In genomic region chr12:85101001-85101400, GRCm38 (mm10) we compare ENCODE assay signal across 20 mouse cellular contexts. TPM values are rescaled to one million over a fixed set of nuclear protein-coding genes. Genes with fewer than 3 reads are reported as not detected.
DNase-seq lines count a peak whose midpoint lies in the region; ATAC-seq and TF ChIP-seq lines count a peak whose summit lies in the region.
"Had no signal": no experiment of that assay in that cellular context is flagged by ENCODE, and none has a peak within 500 bp of the region (broad histone marks: within the 10 kb centered on the region; RNA-seq: fewer than 3 reads in every experiment).

No protein-coding gene starts in this region.

- no peak for TF ChIP-seq CTCF in kidney, postnatal 0 days (IDR thresholded peaks at IDR 0.05; ENCODE audit: low read depth)

- DNase-seq in forebrain, embryonic 14.5 days (ENCODE audit: low spot score), result no peak
- DNase-seq in kidney, postnatal 0 days (ENCODE audit: low spot score), result peak; percentile 36
- DNase-seq in embryonic facial prominence, embryonic 14.5 days (ENCODE audit: low spot score), result peak; percentile 53
- peak; percentile 60 for DNase-seq in midbrain, embryonic 14.5 days
- no peak for DNase-seq in left cerebral cortex, adult 11 months (ENCODE audit: low spot score)
- no peak for DNase-seq in layer of hippocampus, adult 9-10 months (ENCODE audit: low spot score)
- DNase-seq: adrenal gland, adult 2 months; cerebellum, postnatal 14 days; gastrocnemius, postnatal 36 days; heart, postnatal 10 days; layer of hippocampus, postnatal 36 days; left cerebral cortex, postnatal 4 days; right cerebral cortex, adult 18-20 months; thymus, postnatal 36 days had no signal

- no peak overlapping the region for H3K4me2 ChIP-seq in forebrain, embryonic 14.5 days (ENCODE audit: low read length)
- H3K4me2 ChIP-seq in forebrain, embryonic 12.5 days, result no peak overlapping the region
- H3K4me2 ChIP-seq in kidney, postnatal 0 days (ENCODE audit: low read length), result peak overlapping the region; percentile 21; the same call in 1 of the 2 replicates
- no peak overlapping the region for H3K4me2 ChIP-seq in kidney, embryonic 16.5 days (replicated peaks; ENCODE audit: low read depth, low read length)
- no peak overlapping the region for H3K4me2 ChIP-seq in embryonic facial prominence, embryonic 14.5 days (ENCODE audit: low read depth, low read length)
- H3K4me2 ChIP-seq in midbrain, embryonic 14.5 days (ENCODE audit: low read length), result no peak overlapping the region
- H3K4me2 ChIP-seq: liver, embryonic 12.5 days; lung, embryonic 15.5 days had no signal

- ATAC-seq in forebrain, embryonic 14.5 days, result no peak
- no peak for ATAC-seq in forebrain, embryonic 12.5 days (ENCODE audit: low FRiP score)
- ATAC-seq in kidney, postnatal 0 days (replicated peaks; ENCODE audit: low FRiP score, low read depth), result no peak
- ATAC-seq in kidney, embryonic 16.5 days (ENCODE audit: low FRiP score, low TSS enrichment), result no peak
- peak; percentile 60; the same call in 1 of the 2 replicates for ATAC-seq in embryonic facial prominence, embryonic 14.5 days (ENCODE audit: low read depth)
- ATAC-seq in midbrain, embryonic 14.5 days (ENCODE audit: low FRiP score, low TSS enrichment), result no peak
- ATAC-seq: inflammation-experienced regulatory T-cells, adult 6 months; liver, embryonic 12.5 days had no signal

- H3K4me1 ChIP-seq in forebrain, embryonic 14.5 days (ENCODE audit: control insufficient read depth, insufficient read depth, low read length), result no peaks in the 10 kb centered on the region
- H3K4me1 ChIP-seq in forebrain, embryonic 12.5 days, result no peaks in the 10 kb centered on the region
- no peaks in the 10 kb centered on the region; the same call in 1 of the 2 replicates for H3K4me1 ChIP-seq in kidney, postnatal 0 days (replicated peaks; ENCODE audit: insufficient read depth, low read length)
- H3K4me1 ChIP-seq in kidney, embryonic 16.5 days (ENCODE audit: insufficient read depth, low read length), result no peaks in the 10 kb centered on the region
- H3K4me1 ChIP-seq in embryonic facial prominence, embryonic 14.5 days (ENCODE audit: control insufficient read depth, insufficient read depth, low read length), result no peaks in the 10 kb centered on the region; the same call in 1 of the 2 replicates
- no peaks in the 10 kb centered on the region for H3K4me1 ChIP-seq in midbrain, embryonic 14.5 days (ENCODE audit: control insufficient read depth, insufficient read depth, low read length)
- H3K4me1 ChIP-seq: lung, embryonic 15.5 days had no signal

- H3K27me3 ChIP-seq in forebrain, embryonic 14.5 days (replicated peaks; ENCODE audit: control insufficient read depth, insufficient read depth, low read length), result no peaks in the 10 kb centered on the region
- no peaks in the 10 kb centered on the region for H3K27me3 ChIP-seq in forebrain, embryonic 12.5 days
- no peaks in the 10 kb centered on the region for H3K27me3 ChIP-seq in kidney, postnatal 0 days (ENCODE audit: insufficient read depth, low read length)
- H3K27me3 ChIP-seq in kidney, embryonic 16.5 days (ENCODE audit: insufficient read depth, low read length), result no peaks in the 10 kb centered on the region
- no peaks in the 10 kb centered on the region for H3K27me3 ChIP-seq in embryonic facial prominence, embryonic 14.5 days (replicated peaks; ENCODE audit: control insufficient read depth, insufficient read depth, low read length)
- H3K27me3 ChIP-seq in midbrain, embryonic 14.5 days (ENCODE audit: control insufficient read depth, insufficient read depth, low read length), result no peaks in the 10 kb centered on the region
- H3K27me3 ChIP-seq: liver, embryonic 12.5 days; lung, embryonic 15.5 days had no signal

- no peak overlapping the region for H3K27ac ChIP-seq in forebrain, embryonic 14.5 days (ENCODE audit: low read depth, low read length)
- no peak overlapping the region for H3K27ac ChIP-seq in forebrain, embryonic 12.5 days
- no peak overlapping the region for H3K27ac ChIP-seq in kidney, postnatal 0 days
- H3K27ac ChIP-seq in kidney, embryonic 16.5 days (ENCODE audit: low read length), result no peak overlapping the region
- H3K27ac ChIP-seq in embryonic facial prominence, embryonic 14.5 days (replicated peaks; ENCODE audit: low read depth, low read length), result no peak overlapping the region
- H3K27ac ChIP-seq in midbrain, embryonic 14.5 days (replicated peaks; ENCODE audit: low read depth, low read length), result no peak overlapping the region
- H3K27ac ChIP-seq: liver, embryonic 12.5 days; lung, embryonic 15.5 days had no signal

- no peaks in the 10 kb centered on the region for H3K9me3 ChIP-seq in forebrain, embryonic 14.5 days (replicated peaks; ENCODE audit: control insufficient read depth, low read length)
- no peaks in the 10 kb centered on the region for H3K9me3 ChIP-seq in forebrain, embryonic 12.5 days
- no peaks in the 10 kb centered on the region for H3K9me3 ChIP-seq in kidney, postnatal 0 days (replicated peaks; ENCODE audit: low read length)
- no peaks in the 10 kb centered on the region for H3K9me3 ChIP-seq in kidney, embryonic 16.5 days (ENCODE audit: low read length)
- H3K9me3 ChIP-seq in embryonic facial prominence, embryonic 14.5 days (ENCODE audit: control insufficient read depth, low read length), result no peaks in the 10 kb centered on the region
- H3K9me3 ChIP-seq in midbrain, embryonic 14.5 days (ENCODE audit: control insufficient read depth, low read length), result no peaks in the 10 kb centered on the region
- H3K9me3 ChIP-seq: liver, embryonic 12.5 days; lung, embryonic 15.5 days had no signal

- no peak overlapping the region for H3K4me3 ChIP-seq in forebrain, embryonic 14.5 days (ENCODE audit: low read depth, low read length)
- H3K4me3 ChIP-seq in forebrain, embryonic 12.5 days (replicated peaks), result no peak overlapping the region
- no peak overlapping the region for H3K4me3 ChIP-seq in kidney, postnatal 0 days (replicated peaks; ENCODE audit: low read depth, low read length)
- no peak overlapping the region for H3K4me3 ChIP-seq in kidney, embryonic 16.5 days (ENCODE audit: low read length)
- no peak overlapping the region for H3K4me3 ChIP-seq in embryonic facial prominence, embryonic 14.5 days (ENCODE audit: low read depth, low read length)
- no peak overlapping the region for H3K4me3 ChIP-seq in midbrain, embryonic 14.5 days (replicated peaks; ENCODE audit: low read depth, low read length)
- H3K4me3 ChIP-seq: liver, embryonic 12.5 days; lung, embryonic 15.5 days; myocyte had no signal

- peak overlapping the region; percentile 25; the same call in 1 of the 2 replicates for H3K9ac ChIP-seq in forebrain, embryonic 14.5 days (ENCODE audit: low read length)
- H3K9ac ChIP-seq in forebrain, embryonic 12.5 days, result no peak overlapping the region
- 0 out of 2 replicates have a peak overlapping the region, but pooled peaks have one; percentile 31 for H3K9ac ChIP-seq in kidney, postnatal 0 days (ENCODE audit: low read depth, low read length)
- no peak overlapping the region for H3K9ac ChIP-seq in kidney, embryonic 16.5 days (replicated peaks; ENCODE audit: low read length)
- 0 out of 2 replicates have a peak overlapping the region, but pooled peaks have one; percentile 22 for H3K9ac ChIP-seq in embryonic facial prominence, embryonic 14.5 days (ENCODE audit: low read depth, low read length)
- 0 out of 2 replicates have a peak overlapping the region, but pooled peaks have one; percentile 27 for H3K9ac ChIP-seq in midbrain, embryonic 14.5 days (replicated peaks; ENCODE audit: low read length)
- H3K9ac ChIP-seq: liver, embryonic 12.5 days; lung, embryonic 15.5 days had no signal

- H3K36me3 ChIP-seq in forebrain, embryonic 14.5 days (ENCODE audit: control insufficient read depth, insufficient read depth, low read length), result no peaks in the 10 kb centered on the region
- no peaks in the 10 kb centered on the region for H3K36me3 ChIP-seq in forebrain, embryonic 12.5 days (replicated peaks)
- no peaks in the 10 kb centered on the region for H3K36me3 ChIP-seq in kidney, postnatal 0 days (ENCODE audit: insufficient read depth, low read length)
- no peaks in the 10 kb centered on the region for H3K36me3 ChIP-seq in kidney, embryonic 16.5 days (ENCODE audit: insufficient read depth, low read length)
- no peaks in the 10 kb centered on the region for H3K36me3 ChIP-seq in embryonic facial prominence, embryonic 14.5 days (ENCODE audit: control insufficient read depth, insufficient read depth, low read length)
- no peaks in the 10 kb centered on the region for H3K36me3 ChIP-seq in midbrain, embryonic 14.5 days (ENCODE audit: control insufficient read depth, insufficient read depth, low read length)
- H3K36me3 ChIP-seq: liver, embryonic 12.5 days; lung, embryonic 15.5 days had no signal

- 58% methylated on average over 14 of the region's 14 CpGs for WGBS in forebrain, embryonic 14.5 days
- WGBS in forebrain, embryonic 12.5 days, result 61% methylated on average over 14 of the region's 14 CpGs
- 18% methylated on average over 14 of the region's 14 CpGs for WGBS in kidney, postnatal 0 days
- 28% methylated on average over 14 of the region's 14 CpGs for WGBS in kidney, embryonic 16.5 days
- WGBS in embryonic facial prominence, embryonic 14.5 days, result 36% methylated on average over 14 of the region's 14 CpGs
- WGBS in midbrain, embryonic 14.5 days, result 15% methylated on average over 14 of the region's 14 CpGs

RNA-seq across cellular contexts. Expression of gene Prox2, which starts 9.6 kb away (rescaled TPM):
- 1.3 and 1.6 TPM in 2 replicates for polyA plus RNA-seq in forebrain, embryonic 14.5 days (2014; fragmentation: Nextera tagmentation; extraction: Ambion mirVana)
- polyA plus RNA-seq in forebrain, embryonic 12.5 days (2016; fragmentation: Nextera tagmentation; extraction: Ambion mirVana), result 3.1 and 4.3 TPM in 2 replicates
- polyA plus RNA-seq in kidney, postnatal 0 days (2015; fragmentation: Nextera tagmentation; extraction: Ambion mirVana), result 3.0 and 3.3 TPM in 2 replicates
- 3.7 and 4.9 TPM in 2 replicates for polyA plus RNA-seq in kidney, embryonic 16.5 days (2015; fragmentation: Nextera tagmentation; extraction: Ambion mirVana)
- polyA plus RNA-seq in embryonic facial prominence, embryonic 14.5 days (2014; fragmentation: Nextera tagmentation; extraction: Ambion mirVana), result 2.9 and 3.9 TPM in 2 replicates
- polyA plus RNA-seq in midbrain, embryonic 14.5 days (2014; fragmentation: Nextera tagmentation; extraction: Ambion mirVana), result 1.7 and 2.1 TPM in 2 replicates

RNA-seq across cellular contexts. Expression of gene Dlst, which starts 9.6 kb away (rescaled TPM):
- 77.5 and 87.1 TPM in 2 replicates for polyA plus RNA-seq in forebrain, embryonic 14.5 days (2014; fragmentation: Nextera tagmentation; extraction: Ambion mirVana)
- polyA plus RNA-seq in forebrain, embryonic 12.5 days (2016; fragmentation: Nextera tagmentation; extraction: Ambion mirVana), result 104 and 109 TPM in 2 replicates
- polyA plus RNA-seq in kidney, postnatal 0 days (2015; fragmentation: Nextera tagmentation; extraction: Ambion mirVana), result 123 and 131 TPM in 2 replicates
- 153 TPM in 2 replicates for polyA plus RNA-seq in kidney, embryonic 16.5 days (2015; fragmentation: Nextera tagmentation; extraction: Ambion mirVana)
- 110 and 112 TPM in 2 replicates for polyA plus RNA-seq in embryonic facial prominence, embryonic 14.5 days (2014; fragmentation: Nextera tagmentation; extraction: Ambion mirVana)
- polyA plus RNA-seq in midbrain, embryonic 14.5 days (2014; fragmentation: Nextera tagmentation; extraction: Ambion mirVana), result 67.9 and 98.0 TPM in 2 replicates

RNA-seq across cellular contexts. Expression of gene Rps6kl1, which starts 50.1 kb away (rescaled TPM):
- 11.7 and 16.6 TPM in 2 replicates for polyA plus RNA-seq in forebrain, embryonic 14.5 days (2014; fragmentation: Nextera tagmentation; extraction: Ambion mirVana)
- 5.8 and 6.1 TPM in 2 replicates for polyA plus RNA-seq in forebrain, embryonic 12.5 days (2016; fragmentation: Nextera tagmentation; extraction: Ambion mirVana)
- polyA plus RNA-seq in kidney, postnatal 0 days (2015; fragmentation: Nextera tagmentation; extraction: Ambion mirVana), result 0.87 and 1.1 TPM in 2 replicates
- polyA plus RNA-seq in kidney, embryonic 16.5 days (2015; fragmentation: Nextera tagmentation; extraction: Ambion mirVana), result 0.86 and 1.1 TPM in 2 replicates
- polyA plus RNA-seq in embryonic facial prominence, embryonic 14.5 days (2014; fragmentation: Nextera tagmentation; extraction: Ambion mirVana), result 1.5 and 1.8 TPM in 2 replicates
- polyA plus RNA-seq in midbrain, embryonic 14.5 days (2014; fragmentation: Nextera tagmentation; extraction: Ambion mirVana), result 22.2 and 27.1 TPM in 2 replicates

Comparison
In these comparisons a context has a peak if more than half of its experiments do, and no peak if none do; other contexts are left out.
1. H3K9ac ChIP-seq: peak in forebrain, embryonic 14.5 days (single experiment), kidney, postnatal 0 days (single experiment), embryonic facial prominence, embryonic 14.5 days (single experiment) and midbrain, embryonic 14.5 days (single experiment); none in forebrain, embryonic 12.5 days (single experiment) and kidney, embryonic 16.5 days (single experiment).
2. DNase-seq: peak in kidney, postnatal 0 days (single experiment), embryonic facial prominence, embryonic 14.5 days (single experiment) and midbrain, embryonic 14.5 days (single experiment); none in forebrain, embryonic 14.5 days (single experiment), left cerebral cortex, adult 11 months (single experiment) and layer of hippocampus, adult 9-10 months (single experiment).